Mouse (Mus musculus) stomach, embryonic 16.5 days (tissue): ENCODE measurements around the gene 4933417A18Rik. TPM values are rescaled to one million over a fixed set of nuclear protein-coding genes. Genes with fewer than 3 reads are reported as not detected.
"Not testable (repeated sequence)": the region's sequence is repeated elsewhere in the genome, so short reads cannot be mapped to it uniquely, and the experiment has no call there.

ENCODE experiments used
- ATAC-seq: fragments of 200-750 bp; cut with Nextera tagmentation; 2 replicates; pipeline ENCODE4 v1.8.0; 2017; ENCODE audit warnings: moderate number of reproducible peaks, moderate TSS enrichment; ENCODE audit not compliant: insufficient read depth, low FRiP score
- H3K27ac ChIP-seq: fragments of 300-500 bp; sonication (generic); 2 replicates; pipeline ENCODE4 v1.5.1; 2014; ENCODE audit warnings: low read length
- H3K27me3 ChIP-seq: fragments of 300-500 bp; sonication (generic); 2 replicates; pipeline ENCODE4 v1.6.1; 2014; ENCODE audit warnings: low read length, control low read depth, mixed read lengths; ENCODE audit not compliant: control insufficient read depth, insufficient read depth
- H3K36me3 ChIP-seq: fragments of 300-500 bp; sonication (generic); 2 replicates; pipeline ENCODE4 v1.6.1; 2014; ENCODE audit warnings: low read length; ENCODE audit not compliant: control insufficient read depth, insufficient read depth
- H3K4me1 ChIP-seq: fragments of 300-500 bp; sonication (generic); 2 replicates; pipeline ENCODE4 v1.6.1; 2014; ENCODE audit warnings: low read length, control low read depth, mixed read lengths; ENCODE audit not compliant: control insufficient read depth, insufficient read depth
- H3K4me2 ChIP-seq: fragments of 300-500 bp; sonication (generic); 2 replicates; pipeline ENCODE4 v1.6.1; 2014; ENCODE audit warnings: low read depth, low read length, mixed read lengths
- H3K4me3 ChIP-seq: fragments of 300-500 bp; sonication (generic); replicated peaks from 2 replicates; pipeline ENCODE4 v1.5.1; 2014; ENCODE audit warnings: mild to moderate bottlenecking, low read length
- H3K9ac ChIP-seq: fragments of 300-500 bp; sonication (generic); 2 replicates; pipeline ENCODE4 v1.6.1; 2014; ENCODE audit warnings: low read length
- H3K9me3 ChIP-seq: fragments of 300-500 bp; sonication (generic); replicated peaks from 2 replicates; pipeline ENCODE4 v1.6.1; 2016; ENCODE audit warnings: low read length, control low read depth; ENCODE audit not compliant: control insufficient read depth
- WGBS: fragments of 180-500 bp; shearing (Covaris S2); extraction: QIAGEN DNeasy Blood & Tissue Kit; methylation state at CpG from one replicate; pipeline ENCODE4 v1.1.7; 2014; 5-methylcytosine and 5-hydroxymethylcytosine counted together
- polyA plus RNA-seq: library from polyadenylated mRNA; unstranded; fragments of >200 nt; fragmentation: Nextera tagmentation; extraction: Ambion mirVana; gene quantifications from 2 replicates; pipeline ENCODE4 v1.2.1, GENCODE M21; 2015

4933417A18Rik gene
- polyA plus RNA-seq, 1 experiment from 2014 or later = not detected

GRCm38 (mm10) chr13:34934931-34935644 is 10.9 kb downstream of the 4933417A18Rik start:
- no peak for ATAC-seq
- Histone ChIP-seq H3K27me3 (no peaks in the 10 kb centered on the region), H3K36me3 (no peaks in the 10 kb centered on the region), H3K4me3 (no peak overlapping the region), H3K27ac (no peak overlapping the region), H3K4me1 (no peaks in the 10 kb centered on the region), H3K4me2 (no peak overlapping the region), H3K9me3 (no peaks in the 10 kb centered on the region), H3K9ac (no peak overlapping the region)
- 71% methylated on average over 10 of the region's 10 CpGs for WGBS

GRCm38 (mm10) chr13:34942370-34942769 is 18.2 kb downstream of the 4933417A18Rik start:
- H3K4me3 ChIP-seq = no peak overlapping the region
- no peaks in the 10 kb centered on the region for H3K36me3 ChIP-seq
- H3K27me3 ChIP-seq = no peaks in the 10 kb centered on the region
- H3K9ac ChIP-seq = no peak overlapping the region
- no peaks in the 10 kb centered on the region for H3K4me1 ChIP-seq
- H3K9me3 ChIP-seq = no peaks in the 10 kb centered on the region
- H3K27ac ChIP-seq = no peak overlapping the region
- no peak for ATAC-seq
- no peak overlapping the region for H3K4me2 ChIP-seq

- H3K9me3 ChIP-seq, H3K27ac ChIP-seq, H3K4me1 ChIP-seq, H3K27me3 ChIP-seq, H3K4me2 ChIP-seq, H3K36me3 ChIP-seq, H3K4me3 ChIP-seq, ATAC-seq, H3K9ac ChIP-seq: not testable (repeated sequence)
- 83% methylated on average over 2 of the region's 2 CpGs for WGBS
Observed at GRCm38 (mm10) chr13:34951437-34951836, 27.2 kb downstream of the 4933417A18Rik start.

GRCm38 (mm10) chr13:34956901-34957300 is 32.7 kb downstream of the 4933417A18Rik start:
- H3K27me3 ChIP-seq = no peaks in the 10 kb centered on the region
- ATAC-seq = no peak
- no peak overlapping the region for H3K9ac ChIP-seq
- 70% methylated on average over 4 of the region's 4 CpGs for WGBS
- H3K4me3 ChIP-seq = no peak overlapping the region
- H3K36me3 ChIP-seq = no peaks in the 10 kb centered on the region
- no peaks in the 10 kb centered on the region for H3K9me3 ChIP-seq
- no peak overlapping the region for H3K4me2 ChIP-seq
- H3K27ac ChIP-seq = no peak overlapping the region
- no peaks in the 10 kb centered on the region for H3K4me1 ChIP-seq

GRCm38 (mm10) chr13:34958158-34958557 is 33.9 kb downstream of the 4933417A18Rik start:
- H3K4me3 ChIP-seq, H3K9me3 ChIP-seq, H3K27me3 ChIP-seq, H3K9ac ChIP-seq, ATAC-seq, H3K27ac ChIP-seq, H3K36me3 ChIP-seq, H3K4me1 ChIP-seq, H3K4me2 ChIP-seq: not testable (repeated sequence)
- 89% methylated on average over 3 of the region's 3 CpGs for WGBS

- WGBS = 81% methylated on average over 4 of the region's 4 CpGs
- no peak overlapping the region for H3K27ac ChIP-seq
- no peak for ATAC-seq
- no peaks in the 10 kb centered on the region for H3K4me1 ChIP-seq
- no peak overlapping the region for H3K4me2 ChIP-seq
- no peaks in the 10 kb centered on the region for H3K9me3 ChIP-seq
- no peaks in the 10 kb centered on the region for H3K36me3 ChIP-seq
- no peak overlapping the region for H3K4me3 ChIP-seq
- no peak overlapping the region for H3K9ac ChIP-seq
- no peaks in the 10 kb centered on the region for H3K27me3 ChIP-seq
Observed at GRCm38 (mm10) chr13:34960996-34961770, 37.0 kb downstream of the 4933417A18Rik start.

- H3K4me2 ChIP-seq = peak within 1 kb of the TSS; percentile 83
- H3K27me3 ChIP-seq = no peaks in the 10 kb centered on the region
Observed at GRCm38 (mm10) chr13:34963511-34964397, 39.5 kb downstream of the 4933417A18Rik start, which contains the start of gene Eci3. Eci3 (minus strand) TSS chr13:34963810.

GRCm38 (mm10) chr13:34964419-34964818 is 40.2 kb downstream of the 4933417A18Rik start:
- Histone ChIP-seq H3K9me3 (no peaks in the 10 kb centered on the region), H3K4me1 (no peaks in the 10 kb centered on the region), H3K36me3 (no peaks in the 10 kb centered on the region), H3K27me3 (no peaks in the 10 kb centered on the region), H3K9ac (0 out of 2 replicates have a peak overlapping the region, but pooled peaks have one; percentile 2), H3K4me3 (peak overlapping the region; percentile 58), H3K4me2 (peak overlapping the region; percentile 83), H3K27ac (no peak overlapping the region)
- no peak for ATAC-seq
- WGBS = 4% methylated on average over 14 of the region's 14 CpGs

More at GRCm38 (mm10) chr13:34963511-34964397, 39.5 kb downstream of the 4933417A18Rik start, which contains the start of gene Eci3:
- Histone ChIP-seq H3K9ac (peak within 1 kb of the TSS; percentile 78), H3K4me3 (peak within 1 kb of the TSS; percentile 58), H3K36me3 (no peaks in the 10 kb centered on the region), H3K27ac (no peak within 1 kb of the TSS), H3K9me3 (no peaks in the 10 kb centered on the region), H3K4me1 (no peaks in the 10 kb centered on the region)
- WGBS = 3% methylated on average over 32 of the region's 32 CpGs
- ATAC-seq = peak; percentile 82
